24 mouse cellular contexts compared by ENCODE assay signal in the genomic region with DNA sequence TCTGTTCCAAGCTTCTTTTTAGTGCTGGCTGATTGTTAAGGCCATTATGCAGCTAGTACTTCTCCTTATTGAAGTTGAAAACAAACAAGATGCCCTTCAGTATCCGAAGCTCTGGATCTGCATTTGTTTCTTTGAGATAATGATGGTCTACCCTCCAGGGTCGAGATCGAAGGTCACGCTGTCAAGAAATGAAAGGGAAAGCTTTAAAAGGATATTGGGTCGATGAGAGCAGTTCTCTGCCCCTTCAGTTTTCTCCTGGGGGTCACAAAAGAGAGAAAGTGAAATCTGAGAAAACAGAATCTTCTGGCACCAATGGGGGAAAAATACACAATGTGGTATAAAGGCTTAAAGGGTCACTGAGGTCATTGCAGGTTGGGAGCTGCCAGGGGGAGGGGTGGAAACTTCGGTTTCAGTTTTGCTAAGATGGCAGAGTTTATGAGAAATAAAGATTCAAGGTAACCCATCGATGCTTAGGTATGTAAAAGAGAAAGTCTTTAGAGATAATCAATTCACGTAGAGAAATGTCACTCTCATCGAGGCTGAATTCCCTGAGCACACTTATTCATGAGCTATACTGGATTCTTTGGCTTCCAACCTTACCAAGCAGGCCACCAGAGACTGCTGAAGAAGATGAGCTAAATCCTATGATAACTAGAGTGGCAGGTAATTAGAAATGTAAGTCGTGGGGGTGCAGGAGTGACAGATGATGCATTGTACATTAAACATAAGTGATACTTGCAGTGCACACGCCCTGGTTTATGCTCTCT.
DNase-seq lines count a peak whose midpoint lies in the region; ATAC-seq and TF ChIP-seq lines count a peak whose summit lies in the region.
"Had no signal": no experiment of that assay in that cellular context is flagged by ENCODE, and none has a peak within 500 bp of the region (broad histone marks: within the 10 kb centered on the region; RNA-seq: fewer than 3 reads in every experiment).

No protein-coding gene starts in this region.

- TF ChIP-seq CTCF in forebrain, postnatal 0 days (IDR thresholded peaks at IDR 0.05; ENCODE audit: low read depth), result no peak

- WGBS in hindbrain, embryonic 11.5 days, result 50% methylated on average over 11 of the region's 11 CpGs
- 50% methylated on average over 11 of the region's 11 CpGs for WGBS in hindbrain, embryonic 10.5 days
- WGBS in neural tube, embryonic 12.5 days, result 66% methylated on average over 11 of the region's 11 CpGs
- 65% methylated on average over 11 of the region's 11 CpGs for WGBS in neural tube, embryonic 15.5 days
- WGBS in forebrain, postnatal 0 days, result 51% methylated on average over 11 of the region's 11 CpGs

- no peak overlapping the region for H3K4me3 ChIP-seq in hindbrain, embryonic 11.5 days (ENCODE audit: low read depth, low read length)
- no peak overlapping the region for H3K4me3 ChIP-seq in hindbrain, embryonic 10.5 days
- no peak overlapping the region for H3K4me3 ChIP-seq in neural tube, embryonic 12.5 days
- no peak overlapping the region for H3K4me3 ChIP-seq in neural tube, embryonic 15.5 days (replicated peaks)
- no peak overlapping the region for H3K4me3 ChIP-seq in forebrain, postnatal 0 days (ENCODE audit: low read depth, low read length)
- H3K4me3 ChIP-seq: embryonic facial prominence, embryonic 15.5 days; erythroblast, embryonic 14.5 days; forebrain, embryonic 10.5 days; heart, embryonic 13.5 days had no signal

- no peaks in the 10 kb centered on the region for H3K27me3 ChIP-seq in hindbrain, embryonic 11.5 days (ENCODE audit: control insufficient read depth, insufficient read depth, low read length)
- H3K27me3 ChIP-seq in hindbrain, embryonic 10.5 days (ENCODE audit: insufficient read depth, poor library complexity, severe bottlenecking), result no peaks in the 10 kb centered on the region
- H3K27me3 ChIP-seq in neural tube, embryonic 12.5 days (replicated peaks), result no peaks in the 10 kb centered on the region
- H3K27me3 ChIP-seq in neural tube, embryonic 15.5 days (replicated peaks), result no peaks in the 10 kb centered on the region
- no peaks in the 10 kb centered on the region for H3K27me3 ChIP-seq in forebrain, postnatal 0 days (ENCODE audit: insufficient read depth, low read length)
- H3K27me3 ChIP-seq: embryonic facial prominence, embryonic 15.5 days; heart, embryonic 13.5 days; Patski had no signal

- no peaks in the 10 kb centered on the region for H3K4me1 ChIP-seq in hindbrain, embryonic 11.5 days (replicated peaks; ENCODE audit: control insufficient read depth, insufficient read depth, low read length)
- peaks cover 16% of the 10 kb centered on the region for H3K4me1 ChIP-seq in hindbrain, embryonic 10.5 days (replicated peaks)
- H3K4me1 ChIP-seq in neural tube, embryonic 12.5 days, result no peaks in the 10 kb centered on the region
- no peaks in the 10 kb centered on the region for H3K4me1 ChIP-seq in neural tube, embryonic 15.5 days
- no peaks in the 10 kb centered on the region for H3K4me1 ChIP-seq in forebrain, postnatal 0 days (ENCODE audit: insufficient read depth)
- H3K4me1 ChIP-seq: embryonic facial prominence, embryonic 15.5 days; heart, embryonic 13.5 days had no signal

- H3K36me3 ChIP-seq in hindbrain, embryonic 11.5 days (ENCODE audit: control insufficient read depth, insufficient read depth, low read length), result no peaks in the 10 kb centered on the region
- H3K36me3 ChIP-seq in hindbrain, embryonic 10.5 days, result no peaks in the 10 kb centered on the region
- no peaks in the 10 kb centered on the region for H3K36me3 ChIP-seq in neural tube, embryonic 12.5 days
- H3K36me3 ChIP-seq in neural tube, embryonic 15.5 days, result no peaks in the 10 kb centered on the region
- H3K36me3 ChIP-seq in forebrain, postnatal 0 days (ENCODE audit: insufficient read depth), result no peaks in the 10 kb centered on the region
- H3K36me3 ChIP-seq: embryonic facial prominence, embryonic 15.5 days; forebrain, embryonic 10.5 days; heart, embryonic 13.5 days had no signal

- peak; percentile 57; the same call in 1 of the 2 replicates for ATAC-seq in hindbrain, embryonic 11.5 days (ENCODE audit: low FRiP score)
- ATAC-seq in neural tube, embryonic 12.5 days (ENCODE audit: low FRiP score, low read depth), result 0 out of 2 replicates have a peak, but pooled peaks have one; percentile 21
- ATAC-seq in neural tube, embryonic 15.5 days (ENCODE audit: low FRiP score), result no peak
- no peak for ATAC-seq in cerebellum, adult (ENCODE audit: insufficient number of reproducible peaks, low FRiP score, low TSS enrichment)
- ATAC-seq in forebrain, postnatal 0 days, result no peak
- ATAC-seq: activated CD4-positive, CD25-positive, alpha-beta regulatory T cell, adult 4 months; CD4-positive, CD25-positive, alpha-beta regulatory T cell, adult 4 months; forebrain, embryonic 14.5 days; Patski had no signal

- H3K9ac ChIP-seq in hindbrain, embryonic 11.5 days (ENCODE audit: low read depth, low read length), result no peak overlapping the region
- H3K9ac ChIP-seq in neural tube, embryonic 12.5 days, result no peak overlapping the region
- H3K9ac ChIP-seq in neural tube, embryonic 15.5 days (replicated peaks), result no peak overlapping the region
- no peak overlapping the region for H3K9ac ChIP-seq in forebrain, postnatal 0 days
- H3K9ac ChIP-seq: embryonic facial prominence, embryonic 15.5 days; heart, embryonic 13.5 days; hindbrain, embryonic 14.5 days had no signal

- no peaks in the 10 kb centered on the region for H3K9me3 ChIP-seq in hindbrain, embryonic 11.5 days (ENCODE audit: control insufficient read depth, low read length)
- no peaks in the 10 kb centered on the region for H3K9me3 ChIP-seq in hindbrain, embryonic 10.5 days
- H3K9me3 ChIP-seq in neural tube, embryonic 12.5 days, result no peaks in the 10 kb centered on the region
- no peaks in the 10 kb centered on the region for H3K9me3 ChIP-seq in neural tube, embryonic 15.5 days (replicated peaks)
- no peaks in the 10 kb centered on the region for H3K9me3 ChIP-seq in forebrain, postnatal 0 days (ENCODE audit: low read length)
- H3K9me3 ChIP-seq: embryonic facial prominence, embryonic 15.5 days; forebrain, embryonic 10.5 days; heart, embryonic 13.5 days had no signal

- DNase-seq in hindbrain, embryonic 11.5 days (ENCODE audit: low spot score), result no peak
- no peak for DNase-seq in hindbrain, embryonic 10.5 days (ENCODE audit: low spot score)
- DNase-seq in embryo, embryonic 9.5 days (ENCODE audit: extremely low spot score), result peak; percentile 38
- no peak for DNase-seq in ovary, postnatal 36 days (ENCODE audit: low spot score)
- no peak for DNase-seq in forebrain, postnatal 0 days
- DNase-seq: adrenal gland, postnatal 14 days; B cell, adult 2 months; cerebellum, adult 2 months; cerebellum, postnatal 14 days; gastrocnemius, postnatal 36 days; heart, adult 11 months; heart, postnatal 4 days had no signal

- H3K4me2 ChIP-seq in hindbrain, embryonic 11.5 days (replicated peaks; ENCODE audit: low read depth, low read length), result no peak overlapping the region
- no peak overlapping the region for H3K4me2 ChIP-seq in neural tube, embryonic 12.5 days (replicated peaks)
- H3K4me2 ChIP-seq in neural tube, embryonic 15.5 days, result no peak overlapping the region
- no peak overlapping the region for H3K4me2 ChIP-seq in forebrain, postnatal 0 days (ENCODE audit: low read depth)
- H3K4me2 ChIP-seq: embryonic facial prominence, embryonic 15.5 days; heart, embryonic 13.5 days; hindbrain, embryonic 14.5 days had no signal

- no peak overlapping the region for H3K27ac ChIP-seq in hindbrain, embryonic 11.5 days (ENCODE audit: low read depth, low read length)
- H3K27ac ChIP-seq in hindbrain, embryonic 10.5 days, result no peak overlapping the region
- H3K27ac ChIP-seq in neural tube, embryonic 12.5 days, result no peak overlapping the region
- H3K27ac ChIP-seq in neural tube, embryonic 15.5 days (replicated peaks), result no peak overlapping the region
- H3K27ac ChIP-seq in forebrain, postnatal 0 days (ENCODE audit: low read depth, low read length), result no peak overlapping the region
- H3K27ac ChIP-seq: embryonic facial prominence, embryonic 15.5 days; forebrain, embryonic 10.5 days; heart, embryonic 13.5 days; hindbrain, embryonic 14.5 days had no signal

Comparison
In these comparisons a context has a peak if more than half of its experiments do, and no peak if none do; other contexts are left out.
1. ATAC-seq: peak in hindbrain, embryonic 11.5 days (single experiment) and neural tube, embryonic 12.5 days (single experiment); none in neural tube, embryonic 15.5 days (single experiment), cerebellum, adult (single experiment) and forebrain, postnatal 0 days (single experiment).